Mouse (Mus musculus) lung, postnatal 0 days (tissue): Measurements from ENCODE around the gene Sap18b.

Experiments
- CTCF ChIP-seq: IDR thresholded peaks from 2 replicates; pipeline ENCODE4 v1.5.1; 2016; ENCODE audit warnings: antibody characterized with exemption, mild to moderate bottlenecking
- EP300 ChIP-seq: IDR thresholded peaks from 2 replicates; pipeline ENCODE4 v1.6.1; 2016; ENCODE audit warnings: antibody characterized with exemption, mild to moderate bottlenecking, control low read depth

DNA sequence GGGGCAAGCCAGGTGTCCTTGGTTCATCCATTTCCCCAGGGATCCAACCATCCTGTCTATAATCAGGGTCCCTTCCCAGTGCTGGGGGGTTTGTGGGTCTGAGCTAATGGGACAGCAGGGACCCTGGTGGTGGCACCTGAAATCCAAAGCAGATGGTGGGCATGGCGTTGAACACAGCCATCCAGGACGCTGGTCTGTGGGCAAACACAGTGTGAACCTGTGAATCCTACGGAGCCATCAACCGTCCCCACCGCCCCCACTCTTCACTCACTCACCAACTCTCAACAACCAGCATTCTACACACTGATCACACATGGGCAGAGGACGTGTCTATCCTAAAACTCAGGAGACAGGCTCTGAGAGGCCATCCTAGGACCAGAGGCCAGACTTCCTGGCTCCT lies 18.8 kb downstream of the Sap18b start:
- no peak for TF ChIP-seq CTCF
- no peak for TF ChIP-seq EP300
